Mouse (Mus musculus) brain, embryonic 18.5 days (tissue): ENCODE results near the gene Ipcef1.
"Not testable (repeated sequence)": the region's sequence is repeated elsewhere in the genome, so short reads cannot be mapped to it uniquely, and the experiment has no call there.

Experiments
- DNase-seq: peaks from one replicate; pipeline ENCODE4 v3.0.0-alpha.2; 2012; ENCODE audit warnings: low read depth, low spot score

Ipcef1 gene

DNA sequence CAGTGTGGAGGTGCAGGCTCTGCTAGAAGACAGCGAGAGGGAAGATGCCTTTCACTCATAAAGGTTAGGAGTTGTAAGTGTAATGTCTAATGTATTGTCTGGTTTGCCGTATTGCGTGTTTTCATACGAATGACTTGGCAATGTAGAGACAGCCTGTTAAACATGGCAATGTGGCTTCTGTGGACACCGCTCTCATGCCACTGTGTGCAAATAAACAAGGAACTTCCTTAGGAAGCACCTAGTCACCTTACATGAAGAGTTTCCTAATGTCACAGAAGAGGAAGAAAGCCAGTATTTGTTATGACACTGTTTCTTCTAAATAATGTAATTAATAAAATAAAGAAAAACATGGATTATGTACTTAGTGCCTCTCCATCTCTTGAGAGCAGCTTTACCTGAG lies 15.1 kb downstream of the Ipcef1 start:
- no peak for DNase-seq

GRCm38 (mm10) chr10:7035547-7035946 lies 16.7 kb downstream of the Ipcef1 start:
- no peak for DNase-seq

DNA sequence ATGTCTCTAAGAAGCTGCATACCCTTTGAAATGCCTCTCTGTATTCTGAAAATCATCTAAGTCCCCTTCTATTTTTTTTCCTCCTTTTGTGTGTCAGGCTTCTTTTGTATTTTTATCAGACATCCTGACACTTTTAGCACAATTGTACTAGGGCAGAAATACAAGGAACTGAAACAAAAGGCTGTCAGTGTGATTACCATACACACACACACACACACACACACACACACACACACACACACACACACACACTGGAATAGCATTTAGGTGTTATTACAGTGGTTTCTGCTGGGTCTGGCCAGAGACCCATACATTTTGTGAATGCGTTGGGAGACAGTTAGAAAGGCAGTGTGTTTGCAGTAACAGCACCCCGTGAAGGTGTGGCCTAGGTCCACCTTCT lies 18.8 kb downstream of the Ipcef1 start:
- no peak for DNase-seq

GRCm38 (mm10) chr10:7025028-7025427 lies 27.2 kb downstream of the Ipcef1 start:
- DNase-seq, result no peak

- no peak for DNase-seq
Measured at GRCm38 (mm10) chr10:7020551-7020950, 31.7 kb downstream of the Ipcef1 start.

DNA sequence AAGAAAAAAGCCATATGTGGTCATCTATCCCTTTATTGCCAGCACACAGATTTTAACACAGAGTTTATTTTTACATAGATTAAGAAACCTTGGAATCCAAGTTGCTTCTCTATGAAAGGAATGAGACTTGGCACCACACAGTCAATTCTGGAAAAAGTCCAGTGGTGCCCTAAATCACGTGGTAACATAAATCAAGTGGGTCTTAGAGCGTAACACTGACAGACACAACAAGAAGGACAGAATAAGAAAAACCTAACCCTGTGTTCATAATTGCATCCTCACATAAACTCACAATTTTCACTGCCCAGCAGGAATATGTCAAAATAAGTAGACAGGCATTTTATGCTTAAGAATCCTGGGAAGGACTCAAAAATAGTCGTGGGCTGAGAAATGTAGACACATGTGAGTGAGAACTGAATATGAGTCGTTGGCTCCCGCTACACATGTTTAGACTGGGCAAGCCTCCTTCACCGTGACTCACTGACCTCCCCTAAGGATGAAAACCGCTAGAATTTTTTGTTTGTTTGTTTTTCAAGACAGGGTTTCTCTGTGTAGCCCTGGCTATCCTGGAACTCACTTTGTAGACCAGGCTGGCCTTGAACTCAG lies 32.4 kb downstream of the Ipcef1 start:
- DNase-seq, result no peak

DNA sequence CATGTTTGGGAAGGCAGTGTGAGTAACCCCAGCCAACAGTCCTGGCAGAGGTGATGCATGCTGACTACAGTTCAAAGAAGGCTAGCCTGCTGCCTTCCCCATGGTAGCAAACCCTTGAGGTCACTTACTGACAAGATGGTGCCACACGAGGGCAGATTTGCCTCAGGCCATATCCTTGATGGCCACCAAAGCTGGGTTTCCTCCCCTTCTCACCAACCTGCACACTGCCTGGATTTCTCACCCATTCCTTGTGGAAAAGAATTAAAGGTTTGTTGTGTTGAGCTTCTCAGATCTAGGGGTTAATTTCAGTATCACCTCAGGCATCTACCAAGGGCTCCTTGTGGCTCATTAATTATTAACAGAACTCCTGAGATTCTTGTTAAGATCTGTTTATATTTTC lies 37.1 kb downstream of the Ipcef1 start:
- no peak for DNase-seq

- no peak for DNase-seq
Measured at GRCm38 (mm10) chr10:7010543-7010942, 41.7 kb downstream of the Ipcef1 start.

DNA sequence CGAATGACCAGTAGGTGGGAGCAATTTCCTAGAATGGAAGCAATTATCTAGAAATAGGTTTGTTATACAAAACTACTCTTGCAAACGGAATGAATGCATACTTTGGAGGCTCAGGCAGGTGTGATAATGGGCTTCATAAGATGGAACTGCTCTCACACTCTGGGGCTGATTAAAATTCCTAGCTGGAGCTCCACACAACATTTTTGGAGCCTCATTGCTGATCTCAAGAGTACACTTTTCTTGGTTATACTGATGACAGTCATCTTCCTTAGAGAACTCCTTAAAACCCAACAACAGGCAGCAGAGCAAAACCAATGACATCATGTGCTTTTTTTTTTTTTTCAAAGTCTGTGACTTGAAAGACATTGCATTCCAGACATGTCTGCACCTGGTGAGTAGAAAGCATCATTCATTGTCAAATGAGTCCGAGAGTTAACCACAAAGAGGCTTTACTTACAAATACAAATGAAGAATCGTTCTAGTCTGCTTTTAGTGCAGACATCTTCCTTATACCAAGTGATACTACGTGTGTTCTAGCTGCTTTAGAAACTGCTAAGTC lies 47.2 kb downstream of the Ipcef1 start:
- no peak for DNase-seq

GRCm38 (mm10) chr10:7003898-7004297 lies 48.4 kb downstream of the Ipcef1 start:
- not testable (repeated sequence) for DNase-seq

DNA sequence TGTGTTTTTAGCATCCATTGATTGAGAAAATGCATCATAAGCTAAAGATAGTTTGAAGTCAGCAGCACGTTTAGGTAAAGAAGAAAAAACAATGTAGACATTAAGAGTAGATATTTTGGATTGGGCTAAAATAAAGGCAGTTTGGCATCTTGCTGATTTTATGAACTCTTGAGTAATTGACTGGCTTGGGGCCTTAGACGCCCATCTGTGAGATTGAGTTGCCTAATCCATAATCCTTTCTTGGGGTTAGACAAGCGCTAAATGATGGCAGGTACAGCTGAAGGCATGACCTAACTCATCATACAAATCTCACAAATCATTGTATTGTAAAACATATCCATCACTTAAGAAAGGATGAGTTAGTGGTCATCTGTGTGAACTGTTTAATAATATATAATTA lies 52.9 kb downstream of the Ipcef1 start:
- DNase-seq, result no peak

GRCm38 (mm10) chr10:6998576-6999250 lies 53.6 kb downstream of the Ipcef1 start:
- no peak for DNase-seq

GRCm38 (mm10) chr10:6996895-6997294 lies 55.4 kb downstream of the Ipcef1 start:
- no peak for DNase-seq

- no peak for DNase-seq
Measured at GRCm38 (mm10) chr10:6988555-6988954, 63.7 kb downstream of the Ipcef1 start.

DNA sequence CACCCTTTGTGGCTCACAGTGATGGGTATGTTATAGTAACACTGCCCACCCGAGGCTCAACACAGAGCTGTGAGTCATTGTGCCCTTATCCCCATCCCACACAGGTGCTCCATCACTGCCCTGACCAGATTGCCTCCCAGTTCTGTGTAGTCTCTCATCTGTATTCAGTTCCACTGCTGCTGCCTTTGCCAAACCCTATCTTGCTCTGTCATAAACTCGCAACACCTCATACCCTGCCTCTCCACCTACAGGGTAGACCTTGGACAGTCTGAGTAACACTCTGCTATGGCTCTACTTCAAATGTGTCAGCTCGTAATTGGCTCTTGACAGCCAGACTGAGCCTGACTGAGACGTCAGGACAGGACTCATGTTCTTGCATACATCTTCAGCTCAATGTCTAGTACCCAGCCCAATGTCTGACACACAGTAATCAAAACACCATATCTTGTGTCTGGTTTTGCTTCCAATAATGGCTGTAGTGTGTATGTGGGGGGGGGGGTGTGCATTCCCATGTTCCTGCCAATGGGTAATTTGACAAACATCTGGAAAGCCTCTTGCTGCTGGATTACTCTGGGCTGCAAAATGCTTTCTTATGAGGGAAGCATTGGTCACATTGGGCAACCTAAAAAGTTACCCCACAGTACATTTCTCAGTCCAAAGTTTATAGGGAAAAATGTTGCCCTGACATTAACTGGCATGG lies 64.7 kb downstream of the Ipcef1 start:
- DNase-seq, result no peak

GRCm38 (mm10) chr10:6986246-6986645 lies 66.0 kb downstream of the Ipcef1 start:
- DNase-seq, result no peak

- no peak for DNase-seq
Measured at GRCm38 (mm10) chr10:6983431-6983830, 68.8 kb downstream of the Ipcef1 start.

- no peak for DNase-seq
Measured at GRCm38 (mm10) chr10:6982751-6983151, 69.5 kb downstream of the Ipcef1 start.

DNA sequence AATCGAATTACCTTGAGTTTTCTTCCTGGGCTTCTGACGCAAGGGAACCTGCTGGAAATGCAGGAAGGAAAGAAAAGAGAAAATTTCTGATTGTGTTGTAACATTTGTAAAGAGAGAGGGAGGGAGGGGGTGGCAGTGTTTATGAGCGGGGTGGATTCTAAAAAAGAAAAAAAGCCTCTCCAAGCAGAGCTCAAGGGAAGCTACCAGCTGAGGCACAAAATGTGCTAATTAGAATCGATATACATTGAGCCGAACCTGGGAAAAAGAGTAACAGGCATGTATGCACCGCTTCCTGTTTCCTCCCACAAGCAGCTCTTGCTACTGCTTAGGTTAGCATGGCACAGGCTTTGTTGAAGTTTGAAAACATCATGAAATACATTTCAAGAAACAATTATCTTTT lies 72.0 kb downstream of the Ipcef1 start:
- DNase-seq, result no peak

DNA sequence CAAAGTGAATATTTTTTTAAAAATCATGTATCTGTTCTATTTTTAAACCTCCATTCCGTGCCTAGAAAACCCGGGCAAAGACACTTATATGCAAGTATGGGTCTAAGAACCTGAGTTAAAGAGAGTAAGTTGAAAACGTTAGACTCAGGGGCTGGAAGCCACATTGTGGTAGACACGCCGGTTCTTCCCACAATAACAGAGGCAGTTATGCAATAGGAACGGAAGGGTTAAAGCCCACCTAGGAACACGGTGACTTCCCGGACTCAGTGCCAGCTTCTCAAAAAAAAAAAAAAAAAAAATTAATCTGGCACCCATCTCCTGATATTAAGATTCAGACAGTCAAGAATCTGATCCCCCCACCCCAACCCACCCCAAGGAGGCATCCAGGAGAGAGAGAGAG lies 72.5 kb downstream of the Ipcef1 start:
- no peak for DNase-seq

- no peak for DNase-seq
Measured at GRCm38 (mm10) chr10:6979216-6979615, 73.1 kb downstream of the Ipcef1 start.

GRCm38 (mm10) chr10:6978733-6979132 lies 73.5 kb downstream of the Ipcef1 start:
- DNase-seq, result no peak

DNA sequence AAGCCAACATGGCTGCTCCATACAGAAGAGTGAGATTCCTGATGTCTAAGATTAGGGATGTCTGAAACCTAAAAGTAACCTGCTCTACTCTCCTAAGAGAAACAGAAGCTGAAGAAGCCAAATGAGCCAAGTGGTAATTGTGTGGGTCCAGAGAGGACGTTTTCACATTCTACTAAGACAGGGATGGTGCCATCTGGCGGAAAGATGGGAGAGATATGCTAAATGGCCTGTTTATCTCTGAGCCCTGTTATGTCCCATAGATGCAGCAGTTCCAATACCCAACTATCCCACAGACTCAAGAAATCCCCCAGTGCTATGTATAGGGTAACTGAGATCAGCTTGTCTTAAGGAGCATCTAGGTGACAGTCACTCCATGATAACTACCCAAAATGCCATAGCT lies 74.4 kb downstream of the Ipcef1 start:
- no peak for DNase-seq
